Mouse (Mus musculus) spleen, embryonic (tissue): Measurements from ENCODE around the gene Olfr287.

Experiments
- CTCF ChIA-PET: fragments of 350-600 bp; sonication (Branson Sonifier 250); formaldehyde crosslinking; loops from one replicate; lab custom pipeline; 2022; lab: Charles Lee

Olfr287 gene

DNA sequence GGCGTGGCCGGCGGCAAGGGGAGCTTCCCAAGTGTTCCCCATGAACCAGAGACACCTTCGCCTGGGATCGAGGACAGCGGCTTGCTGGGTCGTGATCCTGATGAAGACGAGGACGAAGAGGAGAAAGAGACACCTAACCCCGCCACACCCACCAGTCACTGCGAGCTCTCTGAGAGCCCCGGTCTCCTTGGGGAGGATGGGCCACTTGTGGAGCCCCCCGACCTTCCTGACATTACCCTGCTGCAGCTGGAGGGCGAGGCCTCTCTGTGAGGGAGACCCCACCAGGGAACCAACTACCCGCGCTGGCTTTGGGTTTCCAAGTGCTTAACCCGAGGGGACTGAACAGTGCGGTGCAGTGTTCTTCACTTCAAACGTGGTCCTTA, 52.2 kb downstream of the Olfr287 start:
- CTCF ChIA-PET = interaction anchor here (0.6 kb wide), 1 partner anchor 710 kb away, joined by 3 read pairs; no protein-coding TSS in a partner anchor

DNA sequence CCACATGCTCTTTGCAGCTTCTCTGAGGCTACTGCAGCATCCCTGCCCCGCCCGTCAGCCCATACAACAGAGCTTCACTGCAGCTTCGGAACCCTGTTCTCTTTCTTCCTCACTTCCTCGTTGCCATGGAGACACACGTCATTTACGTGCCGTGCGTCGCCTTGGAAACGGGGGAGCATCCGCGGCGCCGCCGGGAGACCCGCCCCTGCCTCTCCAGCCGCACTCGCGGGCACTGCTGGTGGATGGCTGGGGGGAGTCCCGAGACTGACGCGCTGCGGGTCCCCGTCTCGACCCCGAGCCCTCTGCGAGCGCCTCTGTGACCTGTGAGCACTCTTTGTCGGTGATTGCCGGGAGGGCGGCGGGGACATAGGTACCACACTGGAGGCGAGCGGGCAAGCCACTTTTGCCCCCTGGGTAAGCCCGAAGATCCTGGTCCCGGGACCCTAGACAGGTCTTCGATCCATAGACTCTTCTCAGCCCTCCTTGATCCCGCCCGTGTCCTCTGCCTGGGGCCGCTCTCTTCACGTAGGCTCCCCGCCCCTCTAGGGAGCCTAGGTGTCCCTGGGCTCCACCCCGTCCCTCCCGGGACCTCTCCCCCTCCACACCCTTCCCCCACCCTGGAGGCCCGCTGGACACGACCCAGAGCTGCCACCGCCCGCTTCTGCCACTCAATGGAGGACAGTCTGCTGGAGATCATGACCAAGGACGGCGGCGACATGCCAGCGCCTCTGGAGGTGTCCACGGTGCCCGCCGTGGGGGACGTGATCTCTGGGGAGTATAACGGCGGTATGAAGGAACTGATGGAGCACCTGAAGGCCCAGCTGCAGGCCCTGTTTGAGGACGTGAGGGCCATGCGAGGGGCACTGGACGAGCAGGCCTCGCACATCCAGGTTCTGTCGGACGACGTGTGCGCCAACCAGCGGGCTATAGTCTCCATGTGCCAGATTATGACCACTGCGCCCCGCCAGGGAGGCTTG, 52.9 kb downstream of the Olfr287 start:
- CTCF ChIA-PET = interaction anchor here (0.6 to 0.9 kb wide), 2 partner anchors 13 to 711 kb away, joined by 3 read pairs; no protein-coding TSS in a partner anchor

DNA sequence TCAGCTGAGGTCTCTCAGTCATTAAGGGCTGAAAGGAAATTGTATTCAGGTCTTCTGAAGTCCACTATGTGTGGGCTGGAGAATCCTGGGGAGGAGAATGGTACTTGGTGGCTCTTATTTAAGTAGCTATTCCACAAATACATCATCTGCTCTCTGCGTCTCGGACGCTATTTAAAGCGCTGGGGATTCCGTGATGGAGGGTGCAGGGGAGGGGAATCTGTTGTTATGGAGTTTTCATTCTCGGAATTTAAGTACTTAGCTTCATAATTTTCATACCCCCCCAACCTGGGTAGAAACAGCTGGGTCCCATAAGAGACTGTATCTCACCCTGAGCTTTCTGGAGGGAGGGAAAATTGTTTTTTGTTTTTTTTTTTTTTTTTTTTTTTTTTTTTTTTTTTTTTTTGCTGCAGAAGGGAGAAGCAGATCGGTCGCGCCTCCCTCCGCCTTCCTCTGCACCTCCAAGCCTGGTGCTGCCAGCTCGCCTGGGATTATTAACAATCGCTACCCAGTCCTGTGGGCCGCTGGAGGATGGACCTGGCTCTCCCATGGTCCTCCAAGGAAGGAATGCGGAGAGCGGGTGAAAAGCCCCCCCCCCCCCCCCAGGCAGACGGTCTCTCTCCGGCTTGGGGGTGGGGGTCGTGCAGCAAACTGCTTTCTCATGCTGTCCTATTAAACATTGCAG, 53.8 kb downstream of the Olfr287 start, which contains the start of gene Ccdc184:
Gene Ccdc184 (plus strand): TSS at position 196 of the 682 bp plus-strand sequence.
- CTCF ChIA-PET = interaction anchor here (0.7 to 0.9 kb wide), 2 partner anchors 14 to 439 kb away, joined by 3 to 4 read pairs; no protein-coding TSS in a partner anchor

DNA sequence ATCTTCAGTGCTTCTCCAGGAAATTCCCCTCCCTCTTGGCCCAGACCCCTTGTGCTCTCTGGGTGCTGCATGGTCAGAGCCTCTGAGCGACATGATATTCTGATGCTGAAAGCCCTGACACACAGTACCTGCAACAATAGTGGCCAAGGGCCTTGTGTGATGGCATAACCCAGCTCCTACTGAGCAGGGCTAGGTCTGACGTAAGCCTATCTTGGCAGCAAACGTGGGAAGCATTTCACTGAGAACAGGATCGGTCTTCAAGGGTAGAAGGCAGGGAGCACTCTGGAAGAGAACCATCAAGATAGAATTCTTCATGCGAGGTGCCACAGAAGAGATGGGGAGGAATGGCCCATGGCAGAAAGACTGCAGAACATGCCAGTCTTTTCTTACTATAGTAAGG, 55.3 kb downstream of the Olfr287 start, which contains the start of gene Asb8:
Gene Asb8 (minus strand): TSS at position 101 of the 400 bp plus-strand sequence.
- CTCF ChIA-PET = no interaction called here

DNA sequence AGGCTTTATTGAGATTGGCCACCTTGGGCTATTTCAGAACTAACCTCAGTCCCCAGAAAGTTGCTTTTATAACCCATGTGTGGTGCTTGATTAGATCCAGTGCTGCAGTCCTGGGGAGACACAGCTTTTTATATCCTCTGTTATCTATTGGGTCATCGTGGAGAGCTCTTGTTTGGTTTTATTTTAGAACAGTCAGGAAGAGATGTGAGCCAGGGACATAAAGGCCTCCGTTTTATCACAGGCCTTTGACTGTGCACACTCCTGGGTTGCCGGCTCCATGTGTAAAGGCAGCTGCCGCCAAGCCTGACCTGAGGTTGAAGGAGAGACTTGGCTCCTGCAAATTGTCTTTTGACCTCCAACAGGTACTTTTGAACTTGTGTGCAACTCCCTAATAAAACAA, 58.3 kb downstream of the Olfr287 start:
- CTCF ChIA-PET = no interaction called here

DNA sequence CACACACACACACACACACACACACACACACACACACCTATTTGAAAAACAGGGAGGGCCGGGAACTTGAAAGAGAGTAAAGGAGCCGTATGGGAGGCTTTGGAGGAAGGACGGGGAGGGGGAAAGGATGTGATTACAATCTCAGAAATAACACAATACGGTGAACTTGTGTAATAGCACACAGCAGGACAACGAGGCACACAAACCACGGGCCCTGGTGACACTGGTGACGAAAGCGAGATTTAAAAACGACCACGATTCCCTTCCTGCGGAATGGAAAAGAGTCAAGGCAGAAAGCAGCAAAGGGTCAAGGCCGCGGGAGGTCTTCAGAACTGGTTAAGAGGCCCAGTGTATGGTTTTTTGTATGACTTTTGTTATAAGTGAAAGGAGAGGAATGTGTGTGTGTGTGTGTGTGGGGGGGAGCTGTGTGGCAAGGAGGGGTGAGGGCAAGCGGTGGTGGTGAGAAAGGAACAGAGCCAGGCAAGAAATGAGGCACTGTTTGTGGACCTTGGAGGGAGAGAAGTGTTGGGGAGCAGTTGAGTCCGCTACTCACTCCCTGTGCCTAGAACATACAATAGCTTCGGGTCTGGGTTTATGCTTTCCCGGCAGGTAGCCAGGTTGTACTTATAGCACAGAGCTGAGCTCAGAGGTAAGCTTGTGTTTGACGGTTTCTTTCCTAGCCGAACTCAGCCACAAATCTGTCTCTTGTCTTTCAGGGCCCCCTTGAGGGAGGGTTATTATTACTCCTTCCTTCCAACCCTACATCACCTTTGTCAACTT, 59.6 kb downstream of the Olfr287 start:
- CTCF ChIA-PET = interaction anchor here (0.6 kb wide), 1 partner anchor 19 kb away, joined by 3 read pairs; no protein-coding TSS in a partner anchor

DNA sequence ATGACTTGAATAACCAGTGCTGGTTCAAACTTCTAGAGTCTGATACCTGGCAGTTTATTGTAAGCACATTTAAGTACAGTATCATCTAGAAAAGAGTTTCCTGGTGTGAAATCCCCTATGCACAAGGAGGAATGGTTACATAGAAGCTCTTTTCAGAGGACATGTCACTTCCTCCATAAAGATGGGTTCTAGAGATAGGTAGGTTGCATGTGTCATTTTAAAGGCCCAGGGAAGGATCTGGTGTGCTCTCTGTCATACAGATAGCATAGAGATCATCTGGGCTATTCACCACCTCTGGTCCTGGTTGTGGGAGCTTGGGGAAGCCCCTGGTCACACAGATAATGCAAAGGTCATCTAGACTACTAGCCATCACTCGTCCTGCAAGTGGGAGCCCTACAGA, 63.6 kb downstream of the Olfr287 start:
- CTCF ChIA-PET = no interaction called here
